Mouse (Mus musculus): Measurements from ENCODE around the gene Gm12845. TPM values are rescaled to one million over a fixed set of nuclear protein-coding genes. Genes with fewer than 3 reads are reported as not detected.

Gene Gm12845
- polyA plus RNA-seq (2012; fragmentation: generic; extraction: Trizol): not detected

GRCm38 (mm10) chr4:117724112-117724511 is at the start of gene Gm12845:
Gene Gm12845, plus strand, starts transcription at chr4:117724412.
- TF ChIP-seq REST (IDR thresholded peaks at IDR 0.05; ENCODE audit: insufficient read depth, insufficient read length) (no peak), POLR2A (IDR thresholded peaks at IDR 0.05; ENCODE audit: insufficient read length, low read depth) (no peak), USF1 (IDR thresholded peaks at IDR 0.05; ENCODE audit: low read depth) (no peak), MYOG (IDR thresholded peaks at IDR 0.05; ENCODE audit: control insufficient read depth in 1 of 3, insufficient read depth in 1 of 3, insufficient read length in 2 of 3, low read depth in 2 of 3) (no peak), POLR2AphosphoS2 (IDR thresholded peaks at IDR 0.05; ENCODE audit: insufficient read length, low read depth) (no peak), TCF12 (IDR thresholded peaks at IDR 0.05; ENCODE audit: insufficient read depth, poor library complexity, severe bottlenecking) (no peak)
- no peak within 1 kb of the TSS for H3ac ChIP-seq (ENCODE audit: control insufficient read depth, insufficient read length)
- peaks cover 33% of the 10 kb centered on the region for H3K27me3 ChIP-seq (ENCODE audit: control insufficient read depth, insufficient read depth, insufficient read length)
- H3K4me3 ChIP-seq: no peak within 1 kb of the TSS
- H3K4me2 ChIP-seq (ENCODE audit: low read depth): no peak within 1 kb of the TSS
- H3K36me3 ChIP-seq (ENCODE audit: control insufficient read depth, insufficient read depth): no peaks in the 10 kb centered on the region
- no peaks in the 10 kb centered on the region for H3K79me2 ChIP-seq (ENCODE audit: control insufficient read depth, insufficient read depth)

- no peak overlapping the region for H3ac ChIP-seq (ENCODE audit: control insufficient read depth, insufficient read length)
Measured at GRCm38 (mm10) chr4:117676903-117677302, 47.3 kb upstream of the Gm12845 start.

GRCm38 (mm10) chr4:117680963-117681362 is 43.2 kb upstream of the Gm12845 start:
- peak overlapping the region; percentile 52 for H3ac ChIP-seq (ENCODE audit: control insufficient read depth, insufficient read length)
- no peaks in the 10 kb centered on the region for H3K79me2 ChIP-seq (ENCODE audit: control insufficient read depth, insufficient read depth)
- H3K4me2 ChIP-seq (ENCODE audit: low read depth): peak overlapping the region; percentile 98
- peak overlapping the region; percentile 87 for H3K4me3 ChIP-seq
- no peak for TF ChIP-seq MAX (IDR thresholded peaks at IDR 0.05; ENCODE audit: low read depth)
- TF ChIP-seq TCF3 (IDR thresholded peaks at IDR 0.05; ENCODE audit: insufficient read length, low read depth): no peak
- no peak for TF ChIP-seq SRF (IDR thresholded peaks at IDR 0.05; ENCODE audit: control insufficient read depth, insufficient read length, low read depth)
- TF ChIP-seq MYOD1 (IDR thresholded peaks at IDR 0.05; ENCODE audit: control insufficient read depth in 1 of 3, insufficient read length in 2 of 3, low read depth in 2 of 3): no peak
- H3K36me3 ChIP-seq (ENCODE audit: control insufficient read depth, insufficient read depth): peaks cover 8% of the 10 kb centered on the region
- H3K27me3 ChIP-seq (ENCODE audit: control insufficient read depth, insufficient read depth, insufficient read length): peaks cover 4% of the 10 kb centered on the region

More at GRCm38 (mm10) chr4:117676903-117677302, 47.3 kb upstream of the Gm12845 start:
- no peaks in the 10 kb centered on the region for H3K79me2 ChIP-seq (ENCODE audit: control insufficient read depth, insufficient read depth)
- no peak for TF ChIP-seq MYOD1 (IDR thresholded peaks at IDR 0.05; ENCODE audit: control insufficient read depth in 1 of 3, insufficient read length in 2 of 3, low read depth in 2 of 3)
- no peak for TF ChIP-seq CEBPB (IDR thresholded peaks at IDR 0.05; ENCODE audit: insufficient read depth, poor library complexity, severe bottlenecking)
- no peak for TF ChIP-seq TCF3 (IDR thresholded peaks at IDR 0.05; ENCODE audit: insufficient read length, low read depth)
- peak; percentile 39 for TF ChIP-seq POLR2AphosphoS2 (IDR thresholded peaks at IDR 0.05; ENCODE audit: insufficient read length, low read depth)
- TF ChIP-seq POLR2A (IDR thresholded peaks at IDR 0.05; ENCODE audit: insufficient read length, low read depth): no peak
- no peak for TF ChIP-seq MYOG (IDR thresholded peaks at IDR 0.05; ENCODE audit: control insufficient read depth in 1 of 3, insufficient read depth in 1 of 3, insufficient read length in 2 of 3, low read depth in 2 of 3)
- H3K27me3 ChIP-seq (ENCODE audit: control insufficient read depth, insufficient read depth, insufficient read length): no peaks in the 10 kb centered on the region
- H3K36me3 ChIP-seq (ENCODE audit: control insufficient read depth, insufficient read depth): peaks cover 16% of the 10 kb centered on the region
- H3K4me3 ChIP-seq: no peak overlapping the region
- no peak overlapping the region for H3K4me2 ChIP-seq (ENCODE audit: low read depth)

GRCm38 (mm10) chr4:117681931-117682461 is 42.2 kb upstream of the Gm12845 start, which contains the start of gene Dmap1:
Gene Dmap1, minus strand, starts transcription at chr4:117682273.
- Histone ChIP-seq H3K36me3 (ENCODE audit: control insufficient read depth, insufficient read depth) (peaks cover 4% of the 10 kb centered on the region), H3K4me2 (ENCODE audit: low read depth) (peak within 1 kb of the TSS; percentile 98), H3K27me3 (ENCODE audit: control insufficient read depth, insufficient read depth, insufficient read length) (peaks cover 14% of the 10 kb centered on the region), H3ac (ENCODE audit: control insufficient read depth, insufficient read length) (peak within 1 kb of the TSS; percentile 52), H3K79me2 (ENCODE audit: control insufficient read depth, insufficient read depth) (no peaks in the 10 kb centered on the region), H3K4me3 (peak within 1 kb of the TSS; percentile 87)
- TF ChIP-seq USF1 (IDR thresholded peaks at IDR 0.05; ENCODE audit: low read depth) (no peak), POLR2A (IDR thresholded peaks at IDR 0.05; ENCODE audit: insufficient read length, low read depth) (peak; percentile 35)

- peaks cover 14% of the 10 kb centered on the region for H3K27me3 ChIP-seq (ENCODE audit: control insufficient read depth, insufficient read depth, insufficient read length)
- H3K36me3 ChIP-seq (ENCODE audit: control insufficient read depth, insufficient read depth): peaks cover 4% of the 10 kb centered on the region
- H3ac ChIP-seq (ENCODE audit: control insufficient read depth, insufficient read length): peak overlapping the region; percentile 52
- TF ChIP-seq POLR2A (IDR thresholded peaks at IDR 0.05; ENCODE audit: insufficient read length, low read depth) (no peak), TCF12 (IDR thresholded peaks at IDR 0.05; ENCODE audit: insufficient read depth, poor library complexity, severe bottlenecking) (no peak), E2F4 (IDR thresholded peaks at IDR 0.05; ENCODE audit: insufficient read depth) (no peak), MAX (IDR thresholded peaks at IDR 0.05; ENCODE audit: low read depth) (no peak), SRF (IDR thresholded peaks at IDR 0.05; ENCODE audit: control insufficient read depth, insufficient read length, low read depth) (no peak), REST (IDR thresholded peaks at IDR 0.05; ENCODE audit: insufficient read depth, insufficient read length) (no peak), CEBPB (IDR thresholded peaks at IDR 0.05; ENCODE audit: insufficient read depth, poor library complexity, severe bottlenecking) (no peak), USF1 (IDR thresholded peaks at IDR 0.05; ENCODE audit: low read depth) (no peak), MYOD1 (IDR thresholded peaks at IDR 0.05; ENCODE audit: control insufficient read depth in 1 of 3, insufficient read length in 2 of 3, low read depth in 2 of 3) (no peak)
- no peaks in the 10 kb centered on the region for H3K79me2 ChIP-seq (ENCODE audit: control insufficient read depth, insufficient read depth)
- H3K4me3 ChIP-seq: peak overlapping the region; percentile 87
- peak overlapping the region; percentile 94 for H3K4me2 ChIP-seq (ENCODE audit: low read depth)
Measured at GRCm38 (mm10) chr4:117682463-117682862, 41.7 kb upstream of the Gm12845 start.
